Mouse (Mus musculus): ENCODE data around the gene Spata13. TPM values are rescaled to one million over a fixed set of nuclear protein-coding genes. Genes with fewer than 3 reads are reported as not detected.

Spata13 gene
- total and polyA plus RNA-seq, 3 experiments, result 0.39 to 1.5 TPM; not detected in 1

DNA sequence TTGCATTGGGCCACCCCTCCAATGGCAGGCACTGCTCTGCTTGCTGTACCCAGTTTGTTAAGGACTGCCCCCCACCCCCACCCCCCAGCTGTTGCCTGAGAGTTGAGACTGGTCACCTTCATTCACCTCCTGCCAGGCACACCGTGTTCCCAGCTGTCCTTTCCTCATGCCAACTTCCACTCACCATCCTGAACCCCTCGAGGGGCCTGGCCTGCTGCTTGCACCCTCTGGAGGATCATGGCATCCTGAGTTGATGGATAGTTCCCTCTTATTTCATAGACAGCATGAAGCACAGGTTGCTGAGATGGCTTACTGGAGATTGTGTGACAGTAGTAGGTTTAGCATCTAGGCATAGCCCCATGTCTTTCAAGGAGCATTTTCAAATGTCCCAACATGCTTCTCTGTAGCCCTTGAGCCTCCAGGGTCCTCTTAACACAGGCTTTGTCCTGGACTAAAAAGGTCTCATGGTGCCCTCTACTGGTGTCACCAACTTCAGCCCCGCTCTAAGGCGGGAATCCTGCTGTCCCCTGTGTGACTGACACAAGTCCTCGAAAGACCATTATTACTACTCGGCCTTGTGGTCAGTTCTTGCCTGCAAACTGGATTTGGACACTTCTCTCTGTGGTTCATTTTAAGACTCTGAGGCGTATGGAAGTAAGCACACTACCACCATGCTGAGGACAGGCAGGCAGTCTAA is 54.9 kb downstream of the Spata13 start:
- peak; percentile 63 for DNase-seq (ENCODE audit: low read depth, low spot score)
- Histone ChIP-seq H3K4me3 (ENCODE audit: control insufficient read depth in 1 of 2, insufficient read depth in 1 of 2, low read depth in 2 of 2, low read length in 2 of 2) (no peak overlapping the region), H3K27ac (ENCODE audit: control insufficient read depth, low read depth, low read length) (no peak overlapping the region), H3K27me3 (ENCODE audit: control insufficient read depth in 1 of 2, insufficient read depth in 2 of 2, low read length in 2 of 2) (no peaks in the 10 kb centered on the region), H3K9ac (ENCODE audit: control insufficient read depth, low read depth, low read length, poor library complexity, severe bottlenecking) (no peak overlapping the region), H3K36me3 (ENCODE audit: control insufficient read depth in 1 of 2, insufficient read depth in 2 of 2, low read length in 2 of 2) (no peaks in the 10 kb centered on the region), H3K79me2 (ENCODE audit: control insufficient read depth, insufficient read depth, low read length, poor library complexity) (no peaks in the 10 kb centered on the region), H3K9me3 (replicated peaks; ENCODE audit: insufficient read depth, low read length) (no peaks in the 10 kb centered on the region), H3K4me1 (ENCODE audit: control insufficient read depth in 1 of 2, insufficient read depth in 2 of 2, low read length in 2 of 2) (no peaks in the 10 kb centered on the region)
- TF ChIP-seq NELFE (IDR thresholded peaks at IDR 0.05; ENCODE audit: low read depth, low read length) (no peak), ZC3H11A (IDR thresholded peaks at IDR 0.05; ENCODE audit: low read depth, low read length) (peak; percentile 81), SMC3 (IDR thresholded peaks at IDR 0.05; ENCODE audit: low read depth, low read length) (peak; percentile 88), CHD1 (IDR thresholded peaks at IDR 0.05; ENCODE audit: low read depth, low read length) (no peak), RAD21 (IDR thresholded peaks at IDR 0.05; ENCODE audit: low read depth, low read length) (peak; percentile 91), CTCF (IDR thresholded peaks at IDR 0.05 in 2 of 3, conservative IDR thresholded peaks at IDR 0.05 in 1 of 3; ENCODE audit: control insufficient read depth in 1 of 3, insufficient read depth in 1 of 3, low read depth in 2 of 3, low read length in 3 of 3, poor library complexity in 1 of 3, severe bottlenecking in 1 of 3) (peak; percentile 63 to 87 (median 73))

- Histone ChIP-seq H3K9ac (ENCODE audit: control insufficient read depth, low read depth, low read length, poor library complexity, severe bottlenecking) (no peak overlapping the region), H3K4me3 (ENCODE audit: control insufficient read depth in 1 of 2, insufficient read depth in 1 of 2, low read depth in 2 of 2, low read length in 2 of 2) (no peak overlapping the region), H3K27ac (ENCODE audit: control insufficient read depth, low read depth, low read length) (no peak overlapping the region), H3K79me2 (ENCODE audit: control insufficient read depth, insufficient read depth, low read length, poor library complexity) (no peaks in the 10 kb centered on the region), H3K9me3 (replicated peaks; ENCODE audit: insufficient read depth, low read length) (no peaks in the 10 kb centered on the region), H3K36me3 (ENCODE audit: control insufficient read depth in 1 of 2, insufficient read depth in 2 of 2, low read length in 2 of 2) (no peaks in the 10 kb centered on the region), H3K27me3 (ENCODE audit: control insufficient read depth in 1 of 2, insufficient read depth in 2 of 2, low read length in 2 of 2) (no peaks in the 10 kb centered on the region), H3K4me1 (ENCODE audit: control insufficient read depth in 1 of 2, insufficient read depth in 2 of 2, low read length in 2 of 2) (no peaks in the 10 kb centered on the region)
- TF ChIP-seq EP300 (IDR thresholded peaks at IDR 0.05; ENCODE audit: low read depth in 1 of 2, low read length in 2 of 2), result no peak
- no peak for TF ChIP-seq BHLHE40 (IDR thresholded peaks at IDR 0.05; ENCODE audit: borderline replicate concordance, low read depth, low read length)
- no peak for TF ChIP-seq POLR2AphosphoS2 (IDR thresholded peaks at IDR 0.05; ENCODE audit: low read length)
- TF ChIP-seq MYB (IDR thresholded peaks at IDR 0.05; ENCODE audit: low read depth, low read length), result no peak
- no peak for TF ChIP-seq USF2 (IDR thresholded peaks at IDR 0.05; ENCODE audit: borderline replicate concordance in 1 of 2, insufficient read depth in 1 of 2, low read depth in 1 of 2, low read length in 2 of 2)
- no peak for TF ChIP-seq RAD21 (IDR thresholded peaks at IDR 0.05; ENCODE audit: low read depth, low read length)
- no peak for TF ChIP-seq ZKSCAN1 (IDR thresholded peaks at IDR 0.05; ENCODE audit: low read depth, low read length)
- no peak for TF ChIP-seq MAX (IDR thresholded peaks at IDR 0.05; ENCODE audit: low read length)
- no peak for TF ChIP-seq ETS1 (IDR thresholded peaks at IDR 0.05; ENCODE audit: low read depth, low read length)
- TF ChIP-seq CHD1 (IDR thresholded peaks at IDR 0.05; ENCODE audit: low read depth, low read length), result no peak
- TF ChIP-seq ELF1 (IDR thresholded peaks at IDR 0.05; ENCODE audit: low read depth, low read length), result no peak
- TF ChIP-seq POLR2AphosphoS5 (IDR thresholded peaks at IDR 0.05; ENCODE audit: borderline replicate concordance, low read depth, low read length), result no peak
- TF ChIP-seq MAZ (IDR thresholded peaks at IDR 0.05; ENCODE audit: low read depth, low read length), result no peak
- TF ChIP-seq HCFC1 (IDR thresholded peaks at IDR 0.05; ENCODE audit: low read depth, low read length), result no peak
- TF ChIP-seq CHD2 (IDR thresholded peaks at IDR 0.05; ENCODE audit: low read length), result no peak
- no peak for TF ChIP-seq MEF2A (IDR thresholded peaks at IDR 0.05; ENCODE audit: extremely low read depth, insufficient replicate concordance, low read depth, low read length, poor library complexity, severe bottlenecking)
- TF ChIP-seq ZNF384 (IDR thresholded peaks at IDR 0.05; ENCODE audit: low read depth, low read length), result no peak
- no peak for DNase-seq (ENCODE audit: low read depth, low spot score)
Measured at GRCm38 (mm10) chr14:60689768-60690167, 56.0 kb downstream of the Spata13 start.

Measured in MEL (cell line).